Mouse (Mus musculus): ENCODE results near the gene Stab1. TPM values are rescaled to one million over a fixed set of nuclear protein-coding genes. Genes with fewer than 3 reads are reported as not detected.

Gene Stab1
- total RNA-seq, 1 experiment, result 2.0 TPM

DNA sequence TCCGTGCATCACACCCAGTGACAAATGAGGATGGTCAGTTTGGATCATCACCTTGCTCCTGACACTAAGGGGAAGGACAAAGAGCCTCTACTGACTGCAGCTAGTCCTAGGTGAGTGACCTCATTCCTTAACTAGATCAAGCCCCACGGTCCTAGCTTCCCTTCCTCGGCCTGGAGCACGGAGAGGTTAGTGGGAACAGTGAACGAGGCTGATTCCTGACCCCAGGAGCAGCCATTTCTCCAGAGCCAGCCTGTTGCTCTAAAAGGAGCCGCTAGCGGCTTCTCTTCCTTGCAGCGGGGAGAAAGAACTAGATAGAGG lies 36.8 kb upstream of the Stab1 start:
- TF ChIP-seq ZC3H11A (IDR thresholded peaks at IDR 0.05; ENCODE audit: borderline replicate concordance, low read depth, low read length) (no peak), MAFK (IDR thresholded peaks at IDR 0.05; ENCODE audit: insufficient read depth, low read depth, low read length) (no peak), ZNF384 (IDR thresholded peaks at IDR 0.05; ENCODE audit: low read depth, low read length) (no peak), HCFC1 (IDR thresholded peaks at IDR 0.05; ENCODE audit: borderline replicate concordance, insufficient read depth, low read length) (no peak), CHD2 (IDR thresholded peaks at IDR 0.05; ENCODE audit: low read depth, low read length) (no peak)
- no peak for DNase-seq (ENCODE audit: low read depth, low spot score)
- in situ Hi-C loops (cut with MboI; ENCODE audit: low sequenced_read_pairs in 2 of 2, unreplicated experiment in 2 of 2), result no loop called here
- H3K9ac ChIP-seq (ENCODE audit: insufficient read depth, low read depth, low read length, poor library complexity, severe bottlenecking), result peak overlapping the region; percentile 99
- no peak overlapping the region for H3K27ac ChIP-seq (ENCODE audit: insufficient read depth, low read depth, low read length, poor library complexity, severe bottlenecking)
- H3K4me3 ChIP-seq (ENCODE audit: insufficient read depth in 1 of 2, low read depth in 1 of 2, low read length in 2 of 2, poor library complexity in 1 of 2, severe bottlenecking in 1 of 2), result peak overlapping the region; percentile 90 to 98
- peaks cover 32% of the 10 kb centered on the region for H3K36me3 ChIP-seq (ENCODE audit: control insufficient read depth, insufficient read depth, low read length, poor library complexity, severe bottlenecking)
- H3K4me1 ChIP-seq (ENCODE audit: control insufficient read depth in 2 of 2, insufficient read depth in 2 of 2, low read length in 2 of 2, poor library complexity in 1 of 2), result peaks cover 2 to 7% of the 10 kb centered on the region in 2 experiments; a peak in 2 of 4 replicates
- H3K9me3 ChIP-seq (ENCODE audit: control insufficient read depth, insufficient read depth, low read depth, low read length), result no peaks in the 10 kb centered on the region

DNA sequence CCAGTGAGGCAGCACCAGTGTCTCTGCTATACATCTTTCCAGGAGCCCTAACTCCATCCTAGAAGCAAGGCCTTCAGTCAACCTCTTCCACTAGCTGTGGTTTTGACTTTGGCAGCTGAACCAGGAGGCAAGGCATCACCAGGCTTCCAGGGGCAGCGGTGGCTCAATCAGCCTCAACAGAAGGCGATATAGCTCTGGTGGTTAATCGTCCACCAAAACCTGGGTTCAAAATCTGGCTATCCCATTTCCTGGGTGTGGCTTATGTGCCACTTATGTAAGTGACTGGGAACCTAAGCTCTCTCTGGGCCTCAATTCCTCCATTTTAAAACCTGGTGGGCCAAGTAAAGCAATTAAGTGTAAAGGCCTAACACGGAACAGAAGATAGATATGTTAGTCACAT lies 36.4 kb upstream of the Stab1 start:
- DNase-seq (ENCODE audit: low read depth, low spot score), result no peak
- Histone ChIP-seq H3K27ac (ENCODE audit: insufficient read depth, low read depth, low read length, poor library complexity, severe bottlenecking) (no peak overlapping the region), H3K36me3 (ENCODE audit: control insufficient read depth, insufficient read depth, low read length, poor library complexity, severe bottlenecking) (peaks cover 32% of the 10 kb centered on the region), H3K9me3 (ENCODE audit: control insufficient read depth, insufficient read depth, low read depth, low read length) (no peaks in the 10 kb centered on the region), H3K4me1 (ENCODE audit: control insufficient read depth in 2 of 2, insufficient read depth in 2 of 2, low read length in 2 of 2, poor library complexity in 1 of 2) (peaks cover 2 to 7% of the 10 kb centered on the region in 2 experiments; a peak in 2 of 4 replicates), H3K4me3 (ENCODE audit: insufficient read depth in 1 of 2, low read depth in 1 of 2, low read length in 2 of 2, poor library complexity in 1 of 2, severe bottlenecking in 1 of 2) (peak overlapping the region; percentile 90 to 98), H3K9ac (ENCODE audit: insufficient read depth, low read depth, low read length, poor library complexity, severe bottlenecking) (peak overlapping the region; percentile 99; the same call in 1 of the 2 replicates)
- in situ Hi-C loops (cut with MboI; ENCODE audit: low sequenced_read_pairs in 2 of 2, unreplicated experiment in 2 of 2), result no loop called here
- no peak for TF ChIP-seq MAFK (IDR thresholded peaks at IDR 0.05; ENCODE audit: insufficient read depth, low read depth, low read length)
- TF ChIP-seq ZC3H11A (IDR thresholded peaks at IDR 0.05; ENCODE audit: borderline replicate concordance, low read depth, low read length), result no peak
- TF ChIP-seq HCFC1 (IDR thresholded peaks at IDR 0.05; ENCODE audit: borderline replicate concordance, insufficient read depth, low read length), result no peak
- TF ChIP-seq CHD2 (IDR thresholded peaks at IDR 0.05; ENCODE audit: low read depth, low read length), result no peak
- TF ChIP-seq ZNF384 (IDR thresholded peaks at IDR 0.05; ENCODE audit: low read depth, low read length), result no peak

DNA sequence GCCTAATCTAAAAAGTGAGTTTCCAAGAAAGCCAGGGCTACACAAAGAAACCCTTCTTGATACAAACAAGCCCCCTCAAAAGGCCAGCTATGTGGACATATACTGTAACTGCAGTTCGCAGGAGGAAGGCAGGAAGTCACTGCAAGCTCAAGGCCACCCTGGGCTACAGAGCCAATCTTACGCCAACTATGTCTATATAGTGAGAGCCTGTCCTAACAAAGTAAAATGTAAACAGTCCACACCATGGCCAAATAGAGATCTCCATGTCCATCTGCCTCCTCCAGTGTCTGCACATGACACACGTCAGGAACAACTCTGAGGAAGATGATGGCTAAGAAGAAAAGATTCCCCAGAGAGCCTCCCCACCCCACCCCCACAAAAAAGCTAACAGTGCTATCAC lies 31.6 kb upstream of the Stab1 start:
- H3K9ac ChIP-seq (ENCODE audit: insufficient read depth, low read depth, low read length, poor library complexity, severe bottlenecking), result no peak overlapping the region
- H3K4me1 ChIP-seq (ENCODE audit: control insufficient read depth in 2 of 2, insufficient read depth in 2 of 2, low read length in 2 of 2, poor library complexity in 1 of 2), result peaks cover 2 to 5% of the 10 kb centered on the region in 2 experiments; a peak in 2 of 4 replicates
- no peak overlapping the region for H3K4me3 ChIP-seq (ENCODE audit: insufficient read depth in 1 of 2, low read depth in 1 of 2, low read length in 2 of 2, poor library complexity in 1 of 2, severe bottlenecking in 1 of 2)
- H3K27ac ChIP-seq (ENCODE audit: insufficient read depth, low read depth, low read length, poor library complexity, severe bottlenecking), result no peak overlapping the region
- in situ Hi-C loops (cut with MboI; ENCODE audit: low sequenced_read_pairs in 2 of 2, unreplicated experiment in 2 of 2), result no loop called here
- peaks cover 42% of the 10 kb centered on the region for H3K36me3 ChIP-seq (ENCODE audit: control insufficient read depth, insufficient read depth, low read length, poor library complexity, severe bottlenecking)
- TF ChIP-seq CHD2 (IDR thresholded peaks at IDR 0.05; ENCODE audit: low read depth, low read length) (no peak), MAFK (IDR thresholded peaks at IDR 0.05; ENCODE audit: insufficient read depth, low read depth, low read length) (no peak), ZC3H11A (IDR thresholded peaks at IDR 0.05; ENCODE audit: borderline replicate concordance, low read depth, low read length) (no peak), ZNF384 (IDR thresholded peaks at IDR 0.05; ENCODE audit: low read depth, low read length) (no peak), HCFC1 (IDR thresholded peaks at IDR 0.05; ENCODE audit: borderline replicate concordance, insufficient read depth, low read length) (no peak)
- no peaks in the 10 kb centered on the region for H3K9me3 ChIP-seq (ENCODE audit: control insufficient read depth, insufficient read depth, low read depth, low read length)
- DNase-seq (ENCODE audit: low read depth, low spot score), result no peak

DNA sequence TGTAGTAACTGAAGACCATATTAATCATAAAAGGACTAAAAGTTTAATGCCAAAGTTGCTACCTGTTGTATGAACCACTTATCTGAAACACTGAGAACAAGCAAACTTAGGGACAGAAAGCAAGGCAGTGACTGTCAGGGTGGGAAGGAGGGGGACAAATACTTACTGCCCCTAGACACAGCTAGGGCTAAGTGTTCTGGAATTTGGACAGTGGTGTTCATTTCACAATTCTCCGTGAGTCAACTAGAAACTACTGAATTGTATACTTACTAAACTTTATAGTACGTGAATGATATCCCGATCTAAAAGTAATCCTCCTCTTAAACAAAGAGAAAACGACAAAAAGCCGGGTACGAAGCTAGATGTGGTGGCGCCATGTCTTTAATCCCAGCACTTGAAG lies 31.2 kb upstream of the Stab1 start:
- no peaks in the 10 kb centered on the region for H3K9me3 ChIP-seq (ENCODE audit: control insufficient read depth, insufficient read depth, low read depth, low read length)
- no peak for TF ChIP-seq HCFC1 (IDR thresholded peaks at IDR 0.05; ENCODE audit: borderline replicate concordance, insufficient read depth, low read length)
- no peak for TF ChIP-seq ZC3H11A (IDR thresholded peaks at IDR 0.05; ENCODE audit: borderline replicate concordance, low read depth, low read length)
- no peak for TF ChIP-seq CHD2 (IDR thresholded peaks at IDR 0.05; ENCODE audit: low read depth, low read length)
- TF ChIP-seq ZNF384 (IDR thresholded peaks at IDR 0.05; ENCODE audit: low read depth, low read length), result no peak
- no peak for TF ChIP-seq MAFK (IDR thresholded peaks at IDR 0.05; ENCODE audit: insufficient read depth, low read depth, low read length)
- peaks cover 46% of the 10 kb centered on the region for H3K36me3 ChIP-seq (ENCODE audit: control insufficient read depth, insufficient read depth, low read length, poor library complexity, severe bottlenecking)
- no peak overlapping the region for H3K27ac ChIP-seq (ENCODE audit: insufficient read depth, low read depth, low read length, poor library complexity, severe bottlenecking)
- peaks cover 0 to 2% of the 10 kb centered on the region in 2 experiments; a peak in 1 of 4 replicates for H3K4me1 ChIP-seq (ENCODE audit: control insufficient read depth in 2 of 2, insufficient read depth in 2 of 2, low read length in 2 of 2, poor library complexity in 1 of 2)
- no peak for DNase-seq (ENCODE audit: low read depth, low spot score)
- H3K4me3 ChIP-seq (ENCODE audit: insufficient read depth in 1 of 2, low read depth in 1 of 2, low read length in 2 of 2, poor library complexity in 1 of 2, severe bottlenecking in 1 of 2), result no peak overlapping the region
- in situ Hi-C loops (cut with MboI; ENCODE audit: low sequenced_read_pairs in 2 of 2, unreplicated experiment in 2 of 2), result no loop called here
- no peak overlapping the region for H3K9ac ChIP-seq (ENCODE audit: insufficient read depth, low read depth, low read length, poor library complexity, severe bottlenecking)

Measured in ES-E14 (cell line).